Mouse (Mus musculus) embryonic facial prominence, embryonic 11.5 days (tissue): Measurements from ENCODE around the gene Slc16a10. TPM values are rescaled to one million over a fixed set of nuclear protein-coding genes. Genes with fewer than 3 reads are reported as not detected.

Experiments used
- ATAC-seq: fragments of 200-750 bp; cut with Nextera tagmentation; replicated peaks from 2 replicates; pipeline ENCODE4 v1.8.0; 2017; ENCODE audit warnings: low read depth; ENCODE audit not compliant: insufficient number of reproducible peaks, low FRiP score, low TSS enrichment
- DNase-seq: peaks from one replicate; pipeline ENCODE4 v3.0.0-alpha.2; 2015; ENCODE audit warnings: low spot score
- H3K27ac ChIP-seq: fragments of 300-500 bp; sonication (generic); replicated peaks from 2 replicates; pipeline ENCODE4 v1.5.1; 2014; ENCODE audit warnings: mild to moderate bottlenecking, low read depth, low read length, control low read depth
- H3K27me3 ChIP-seq: fragments of 300-500 bp; sonication (generic); 2 replicates; pipeline ENCODE4 v1.6.1; 2014; ENCODE audit warnings: mild to moderate bottlenecking, low read length, moderate library complexity, mixed read lengths; ENCODE audit not compliant: control insufficient read depth, insufficient read depth
- H3K36me3 ChIP-seq: fragments of 300-500 bp; sonication (generic); replicated peaks from 2 replicates; pipeline ENCODE4 v1.6.1; 2014; ENCODE audit warnings: low read depth, mild to moderate bottlenecking, low read length, moderate library complexity, mixed read lengths; ENCODE audit not compliant: control insufficient read depth, insufficient read depth
- H3K4me1 ChIP-seq: fragments of 300-500 bp; sonication (generic); 2 replicates; pipeline ENCODE4 v1.6.1; 2014; ENCODE audit warnings: low read length, mixed read lengths; ENCODE audit not compliant: control insufficient read depth, insufficient read depth
- H3K4me2 ChIP-seq: fragments of 300-500 bp; sonication (generic); 2 replicates; pipeline ENCODE4 v1.6.1; 2014; ENCODE audit warnings: low read depth, mild to moderate bottlenecking, control low read depth, low read length, moderate library complexity
- H3K4me3 ChIP-seq: fragments of 300-500 bp; sonication (generic); 2 replicates; pipeline ENCODE4 v1.5.1; 2014; ENCODE audit warnings: low read depth, low read length, control low read depth
- H3K9ac ChIP-seq: fragments of 300-500 bp; sonication (generic); replicated peaks from 2 replicates; pipeline ENCODE4 v1.6.1; 2014; ENCODE audit warnings: mild to moderate bottlenecking, control low read depth, low read length
- H3K9me3 ChIP-seq: fragments of 300-500 bp; sonication (generic); replicated peaks from 2 replicates; pipeline ENCODE4 v1.6.1; 2016; ENCODE audit warnings: mild to moderate bottlenecking, low read length, inconsistent platforms, mixed read lengths; ENCODE audit not compliant: control insufficient read depth
- WGBS: fragments of 180-500 bp; shearing (Covaris S2); extraction: QIAGEN DNeasy Blood & Tissue Kit; methylation state at CpG from one replicate; pipeline ENCODE4 v1.1.7; 2014; 5-methylcytosine and 5-hydroxymethylcytosine counted together
- polyA plus RNA-seq: library from polyadenylated mRNA; unstranded; fragments of >200 nt; fragmentation: Nextera tagmentation; extraction: Ambion mirVana; gene quantifications from 2 replicates; pipeline ENCODE4 v1.2.1, GENCODE M21; 2014

Gene Slc16a10
- polyA plus RNA-seq, 1 experiment from 2014 or later: 5.4 TPM

- Histone ChIP-seq H3K4me2 (no peak overlapping the region), H3K4me3 (no peak overlapping the region), H3K27me3 (no peaks in the 10 kb centered on the region), H3K27ac (no peak overlapping the region), H3K36me3 (no peaks in the 10 kb centered on the region), H3K9ac (no peak overlapping the region), H3K4me1 (no peaks in the 10 kb centered on the region), H3K9me3 (no peaks in the 10 kb centered on the region)
- DNase-seq: no peak
- WGBS: 60% methylated on average over 4 of the region's 4 CpGs
- no peak for ATAC-seq
These were observed 72.8 kb downstream of the Slc16a10 start for GRCm38 (mm10) chr10:40069270-40069669.

- H3K9ac ChIP-seq: no peak overlapping the region
- no peak overlapping the region for H3K4me3 ChIP-seq
- ATAC-seq (no peak), DNase-seq (no peak)
- 75% methylated on average over 10 of the region's 10 CpGs for WGBS
- H3K4me1 ChIP-seq: no peaks in the 10 kb centered on the region
- no peaks in the 10 kb centered on the region for H3K27me3 ChIP-seq
- no peak overlapping the region for H3K27ac ChIP-seq
- no peaks in the 10 kb centered on the region for H3K9me3 ChIP-seq
- H3K4me2 ChIP-seq: no peak overlapping the region
- no peaks in the 10 kb centered on the region for H3K36me3 ChIP-seq
These were observed 73.5 kb downstream of the Slc16a10 start for GRCm38 (mm10) chr10:40068595-40068994.

- no peaks in the 10 kb centered on the region for H3K4me1 ChIP-seq
- DNase-seq: no peak
These were observed 74.5 kb downstream of the Slc16a10 start for GRCm38 (mm10) chr10:40067529-40067928.

GRCm38 (mm10) chr10:40067071-40067470 is 75.0 kb downstream of the Slc16a10 start:
- Histone ChIP-seq H3K9ac (no peak overlapping the region), H3K4me2 (no peak overlapping the region), H3K27ac (no peak overlapping the region), H3K9me3 (no peaks in the 10 kb centered on the region), H3K4me3 (no peak overlapping the region), H3K27me3 (no peaks in the 10 kb centered on the region), H3K36me3 (no peaks in the 10 kb centered on the region), H3K4me1 (no peaks in the 10 kb centered on the region)
- WGBS: no CpG with 5 or more reads among the region's 1 CpGs
- no peak for ATAC-seq
- DNase-seq: no peak

More at GRCm38 (mm10) chr10:40067529-40067928, 74.5 kb downstream of the Slc16a10 start:
- no peak overlapping the region for H3K9ac ChIP-seq
- H3K4me3 ChIP-seq: no peak overlapping the region
- H3K4me2 ChIP-seq: no peak overlapping the region
- WGBS: 35% methylated on average over 1 of the region's 1 CpGs
- no peaks in the 10 kb centered on the region for H3K9me3 ChIP-seq
- ATAC-seq: no peak
- no peaks in the 10 kb centered on the region for H3K36me3 ChIP-seq
- H3K27ac ChIP-seq: no peak overlapping the region
- no peaks in the 10 kb centered on the region for H3K27me3 ChIP-seq

- ATAC-seq: no peak
- Histone ChIP-seq H3K36me3 (no peaks in the 10 kb centered on the region), H3K9ac (no peak overlapping the region; the same call in 1 of the 2 replicates), H3K4me3 (no peak overlapping the region), H3K9me3 (no peaks in the 10 kb centered on the region), H3K4me1 (no peaks in the 10 kb centered on the region), H3K27ac (no peak overlapping the region), H3K4me2 (no peak overlapping the region), H3K27me3 (no peaks in the 10 kb centered on the region)
- no peak for DNase-seq
- 15% methylated on average over 3 of the region's 3 CpGs for WGBS
These were observed 76.7 kb downstream of the Slc16a10 start for GRCm38 (mm10) chr10:40065357-40065756.

GRCm38 (mm10) chr10:40063291-40063890 is 78.7 kb downstream of the Slc16a10 start:
- Histone ChIP-seq H3K4me3 (no peak overlapping the region), H3K4me2 (no peak overlapping the region), H3K27ac (no peak overlapping the region), H3K27me3 (no peaks in the 10 kb centered on the region), H3K9ac (no peak overlapping the region), H3K9me3 (no peaks in the 10 kb centered on the region), H3K36me3 (no peaks in the 10 kb centered on the region), H3K4me1 (no peaks in the 10 kb centered on the region)
- WGBS: 7% methylated on average over 5 of the region's 5 CpGs
- DNase-seq: no peak
- ATAC-seq: no peak

- WGBS: 41% methylated on average over 6 of the region's 6 CpGs
These were observed 79.2 kb downstream of the Slc16a10 start for GRCm38 (mm10) chr10:40062812-40063211.

GRCm38 (mm10) chr10:40061926-40062325 is 80.1 kb downstream of the Slc16a10 start:
- Histone ChIP-seq H3K27me3 (no peaks in the 10 kb centered on the region), H3K9me3 (no peaks in the 10 kb centered on the region), H3K36me3 (no peaks in the 10 kb centered on the region), H3K4me1 (no peaks in the 10 kb centered on the region), H3K4me2 (no peak overlapping the region), H3K4me3 (no peak overlapping the region), H3K9ac (no peak overlapping the region), H3K27ac (no peak overlapping the region)
- ATAC-seq (no peak), DNase-seq (no peak)
- whole genome bisulfite sequencing: 82% methylated on average over 5 of the region's 5 CpGs

More at GRCm38 (mm10) chr10:40062812-40063211, 79.2 kb downstream of the Slc16a10 start:
- H3K4me3 ChIP-seq: no peak overlapping the region
- ATAC-seq: no peak
- DNase-seq: no peak
- no peaks in the 10 kb centered on the region for H3K9me3 ChIP-seq
- no peaks in the 10 kb centered on the region for H3K4me1 ChIP-seq
- no peaks in the 10 kb centered on the region for H3K27me3 ChIP-seq
- no peak overlapping the region for H3K27ac ChIP-seq
- H3K4me2 ChIP-seq: no peak overlapping the region
- H3K36me3 ChIP-seq: no peaks in the 10 kb centered on the region
- no peak overlapping the region for H3K9ac ChIP-seq
